Mouse (Mus musculus) large intestine, adult 2 months (tissue): ENCODE measurements around the gene Usp21. TPM values are rescaled to one million over a fixed set of nuclear protein-coding genes. Genes with fewer than 3 reads are reported as not detected.

ENCODE experiments used
- DNase-seq: peaks from one replicate; pipeline ENCODE4 v3.0.0-alpha.2; 2012; ENCODE audit warnings: low read depth, low spot score
- WGBS: fragments of 180-500 bp; shearing (Covaris S2); methylation state at CpG from one replicate; pipeline ENCODE4 v1.1.7; 2018; 5-methylcytosine and 5-hydroxymethylcytosine counted together
- polyA plus RNA-seq: library from polyadenylated mRNA; depleted of rRNA; stranded (reverse); fragments of >200 nt; gene quantifications from 2 replicates; pipeline ENCODE4 v1.2.3, GENCODE M21; 2012

Gene Usp21
- polyA plus RNA-seq, 1 experiment = 30.0 TPM

DNA sequence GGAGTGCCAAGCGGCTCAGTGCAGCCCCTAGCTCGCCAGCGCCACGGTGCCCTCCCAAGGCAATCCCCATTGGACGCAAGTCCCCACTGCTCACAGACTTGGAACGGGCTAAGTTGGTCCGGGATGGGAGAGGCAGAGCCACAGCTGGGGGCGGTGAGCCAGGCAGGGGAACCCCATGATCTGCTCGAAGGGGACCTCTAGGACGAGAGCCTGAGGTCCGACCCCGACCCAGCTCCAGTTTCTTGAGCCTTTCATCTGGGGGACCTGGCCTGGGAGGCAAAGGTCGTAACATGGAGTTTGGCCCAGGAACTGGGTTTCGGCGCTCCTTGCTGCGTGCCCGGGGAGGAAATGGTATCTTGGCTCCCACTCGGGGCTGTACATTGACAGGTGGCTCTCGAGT is 1.3 kb downstream of the Usp21 start:
- DNase-seq = no peak
- 89% methylated on average over 19 of the region's 19 CpGs for WGBS

DNA sequence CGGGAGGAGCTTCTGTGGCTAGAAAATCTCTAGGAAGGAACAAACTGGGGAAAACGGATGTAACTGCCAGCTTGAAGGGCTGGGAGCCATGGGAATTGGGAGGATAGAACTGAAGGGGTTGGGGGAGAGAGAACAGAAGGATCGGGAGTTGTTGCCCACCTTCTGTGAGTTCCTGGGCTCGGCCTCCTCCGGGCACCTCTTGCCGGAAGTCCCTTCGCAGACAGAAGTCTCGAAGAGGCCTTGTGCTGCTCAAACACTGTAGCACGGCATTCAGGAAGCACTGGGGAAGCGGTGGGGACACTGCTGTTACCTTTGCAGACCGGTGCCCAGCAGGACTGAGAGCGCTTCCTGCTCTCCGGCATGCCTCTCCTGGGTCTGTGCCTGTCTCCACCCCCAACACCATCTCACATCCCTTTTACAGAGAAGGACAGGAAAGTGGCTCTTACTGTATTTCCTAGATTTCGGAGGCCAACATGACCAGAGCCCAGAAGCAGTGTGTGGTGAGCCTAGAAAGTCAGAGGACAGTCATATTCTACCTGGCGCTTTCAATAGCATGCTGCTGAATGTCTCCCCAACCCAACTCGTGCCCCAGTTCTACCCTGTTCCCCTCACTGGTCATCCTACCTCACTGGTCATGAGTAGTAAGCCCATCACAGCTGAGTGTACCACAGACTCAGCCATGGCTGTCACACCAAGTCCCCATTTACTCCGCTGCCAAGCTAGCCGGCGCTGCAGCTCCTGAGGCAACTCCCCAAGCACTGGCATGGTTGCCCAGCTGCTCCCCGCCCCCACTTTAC is 2.5 kb downstream of the Usp21 start:
- DNase-seq = no peak
- WGBS = 84% methylated on average over 20 of the region's 20 CpGs

DNA sequence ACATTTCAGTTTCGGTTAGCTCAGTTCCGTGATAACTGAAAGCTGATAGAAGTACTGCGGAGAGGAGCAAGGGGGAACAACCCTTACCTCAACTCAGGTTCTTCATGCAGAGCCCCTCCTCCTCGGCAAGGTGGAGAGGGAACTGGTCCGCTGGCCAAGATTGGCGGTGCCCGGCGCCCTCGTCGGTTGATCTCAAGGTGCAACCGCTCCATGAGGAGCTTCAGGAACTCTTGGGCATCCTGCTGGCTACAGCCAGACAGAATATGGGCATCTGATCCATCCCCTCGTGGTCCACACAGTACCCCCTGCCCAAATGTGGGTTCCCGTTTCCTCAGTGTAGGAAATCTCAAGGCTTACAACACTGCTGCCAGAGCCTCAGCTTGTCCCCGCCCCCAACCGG is 3.3 kb downstream of the Usp21 start:
- no peak for DNase-seq
- 86% methylated on average over 15 of the region's 15 CpGs for WGBS

DNA sequence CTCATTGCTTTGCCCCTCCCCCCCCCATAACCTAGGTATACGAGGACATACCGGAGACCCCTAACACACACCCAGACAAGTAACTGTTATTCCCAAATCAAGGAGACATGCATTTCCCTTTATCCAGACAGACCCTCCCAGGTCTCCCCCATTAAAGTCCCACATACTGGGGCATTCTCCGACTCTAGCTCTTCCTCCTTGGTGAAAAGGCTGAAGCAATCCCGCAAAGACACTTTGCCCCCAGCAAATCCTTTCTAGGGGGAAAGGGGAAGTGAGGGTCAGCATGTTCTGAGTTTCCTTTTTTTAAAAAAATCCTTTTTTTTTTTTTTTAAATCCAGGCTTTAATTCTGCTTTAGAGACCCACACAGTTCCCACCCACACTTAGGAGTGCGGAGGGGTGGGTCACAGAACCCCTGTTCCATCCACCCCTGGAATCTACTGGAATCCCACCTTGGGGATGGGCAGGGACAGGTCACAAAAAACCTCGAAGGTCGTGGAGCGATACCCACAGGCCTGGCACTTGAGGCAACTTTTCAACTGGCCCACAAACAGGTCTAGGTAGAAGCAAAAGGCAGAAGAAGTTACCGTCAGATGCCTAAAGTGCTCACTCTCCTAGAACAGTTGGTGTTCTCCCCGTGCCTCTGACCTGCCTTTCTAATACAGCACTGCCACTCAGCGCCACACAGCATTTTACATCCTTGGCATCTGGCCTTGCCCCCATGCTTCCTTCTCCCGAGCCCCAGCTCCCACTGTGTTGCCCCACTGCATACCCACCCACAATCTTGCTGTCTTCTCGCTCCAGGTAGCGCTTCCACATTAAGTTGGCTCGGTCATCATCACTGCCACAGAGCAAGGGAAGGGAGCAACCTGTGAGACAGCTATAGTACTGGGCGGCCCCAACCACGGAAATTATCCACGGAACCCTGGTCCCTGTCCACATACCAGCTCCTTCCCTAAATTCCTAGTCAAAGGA is 4.3 kb downstream of the Usp21 start:
- 88% methylated on average over 18 of the region's 18 CpGs for whole genome bisulfite sequencing

DNA sequence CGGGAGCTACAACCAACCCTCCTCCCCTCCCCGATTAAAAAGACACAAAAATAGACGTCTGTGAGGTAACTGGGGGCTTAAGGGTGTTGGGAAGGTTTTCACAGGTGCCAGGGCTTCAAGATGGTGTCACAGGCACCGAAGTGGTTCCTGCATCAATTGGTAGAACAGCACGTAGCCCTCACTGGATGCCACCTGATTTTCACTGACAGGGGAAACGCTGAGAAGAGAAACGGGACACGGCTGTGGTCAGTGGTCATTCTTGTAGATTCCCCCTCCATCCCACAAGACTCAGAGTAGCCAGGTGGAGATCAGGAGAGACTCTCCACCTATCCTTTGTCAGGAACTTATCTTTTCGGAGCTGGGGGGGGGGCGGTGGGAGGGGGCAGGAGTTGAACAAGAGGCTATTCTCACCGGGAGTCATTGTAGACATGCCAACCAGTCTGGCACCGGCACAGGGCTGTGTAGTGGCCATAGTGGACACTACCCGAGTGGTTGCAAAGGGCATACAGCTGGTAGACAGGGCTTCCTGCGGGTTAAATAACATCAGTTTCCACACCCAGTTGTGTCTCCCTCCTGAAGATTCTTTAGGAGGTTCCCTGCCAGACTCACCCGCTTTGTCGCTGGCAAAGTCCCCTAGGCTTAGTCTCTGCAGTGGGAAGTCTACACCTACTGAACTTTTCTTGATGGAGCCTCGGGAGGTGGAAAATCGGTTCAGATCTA is 5.5 kb downstream of the Usp21 start:
- 69% methylated on average over 18 of the region's 18 CpGs for WGBS
- DNase-seq = no peak

More for the DNA sequence above, 4.3 kb downstream of the Usp21 start:
- DNase-seq = no peak

DNA sequence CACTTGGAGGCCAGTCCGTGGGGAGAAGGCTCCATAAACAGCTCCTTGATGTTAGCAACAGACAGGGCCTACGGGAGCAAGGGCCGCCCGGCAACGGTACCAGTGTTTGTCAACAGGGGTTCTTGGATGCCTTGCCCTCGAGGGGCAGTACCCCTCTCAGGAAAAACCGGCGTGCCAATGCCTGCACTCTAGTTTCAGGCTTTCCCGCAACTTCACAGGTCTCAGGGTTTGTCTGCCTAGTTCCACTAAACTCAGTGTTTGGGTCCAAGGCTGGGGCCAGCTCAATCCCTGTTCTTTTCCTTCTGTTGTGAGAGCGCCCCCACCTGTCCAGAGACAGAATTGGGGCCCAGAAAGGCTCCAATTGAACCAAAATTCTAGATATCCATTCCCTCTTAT is 6.3 kb downstream of the Usp21 start:
- DNase-seq = peak; percentile 72
- under 1% methylated on average over 10 of the region's 10 CpGs for WGBS

DNA sequence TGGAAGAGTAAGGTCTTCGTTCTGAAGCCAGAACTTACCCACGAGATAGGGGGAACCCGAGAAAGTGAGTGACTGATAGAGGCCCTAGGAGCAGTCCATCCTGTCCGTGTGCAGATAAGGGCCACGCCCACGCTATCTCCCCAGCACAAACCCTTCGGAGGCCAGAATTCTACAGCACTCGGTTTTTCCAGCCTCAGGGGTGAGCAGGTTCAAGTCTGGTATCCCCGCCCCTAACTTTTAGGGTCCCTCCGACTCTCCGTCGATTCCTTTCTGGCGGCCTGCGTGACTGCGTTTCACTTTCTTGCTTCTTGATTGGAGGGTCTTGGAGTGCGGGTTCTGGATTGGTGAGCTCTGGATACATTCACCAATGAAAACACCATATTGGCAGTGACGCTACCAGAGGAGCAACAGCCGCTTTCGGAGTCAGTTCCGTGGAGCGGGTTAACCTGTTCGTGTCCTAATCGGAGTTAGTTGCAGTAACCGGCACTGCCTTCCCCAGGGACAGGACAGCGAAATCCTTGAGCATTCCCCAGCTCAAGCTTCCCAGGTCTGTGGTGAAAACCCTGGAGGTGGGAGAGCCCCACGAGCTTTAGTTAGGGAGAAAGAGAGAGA is 6.8 kb downstream of the Usp21 start, which contains the start of gene Ppox:
Ppox (minus strand) TSS at position 271 of the 612 bp plus-strand sequence.
- under 1% methylated on average over 26 of the region's 26 CpGs for WGBS
- peak; percentile 96 for DNase-seq

DNA sequence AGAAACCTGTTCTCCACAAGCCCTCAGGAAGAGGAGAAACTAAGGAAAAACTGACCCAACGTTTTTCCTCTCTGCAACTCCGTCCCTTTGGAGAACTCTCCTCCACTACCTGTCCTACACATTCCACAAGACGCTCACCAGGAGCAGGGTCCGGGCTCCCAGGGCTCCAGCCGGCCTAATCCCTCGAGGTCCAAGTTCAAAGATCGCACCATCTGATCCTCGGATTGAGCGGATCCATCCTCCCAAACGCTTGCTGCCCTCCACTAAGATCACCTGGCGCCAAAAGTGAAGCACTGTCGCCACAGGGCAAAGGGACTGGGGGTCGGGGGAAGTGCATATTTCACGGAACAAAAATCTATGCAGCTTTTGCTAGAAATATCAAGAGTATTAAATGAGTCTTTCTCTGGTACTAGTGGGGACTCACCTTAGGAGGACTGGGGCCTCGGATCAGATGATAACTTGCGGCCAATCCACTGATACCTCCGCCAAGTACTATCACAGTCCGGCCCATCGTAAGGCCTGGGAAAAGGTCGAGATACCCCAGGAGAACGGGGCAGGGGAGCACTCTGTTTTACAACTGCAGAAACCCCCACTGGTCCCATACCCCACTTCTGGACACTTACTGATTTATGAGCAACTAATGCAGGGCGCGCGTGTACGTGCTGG is 7.4 kb downstream of the Usp21 start:
- 2% methylated on average over 25 of the region's 25 CpGs for WGBS
- no peak for DNase-seq

DNA sequence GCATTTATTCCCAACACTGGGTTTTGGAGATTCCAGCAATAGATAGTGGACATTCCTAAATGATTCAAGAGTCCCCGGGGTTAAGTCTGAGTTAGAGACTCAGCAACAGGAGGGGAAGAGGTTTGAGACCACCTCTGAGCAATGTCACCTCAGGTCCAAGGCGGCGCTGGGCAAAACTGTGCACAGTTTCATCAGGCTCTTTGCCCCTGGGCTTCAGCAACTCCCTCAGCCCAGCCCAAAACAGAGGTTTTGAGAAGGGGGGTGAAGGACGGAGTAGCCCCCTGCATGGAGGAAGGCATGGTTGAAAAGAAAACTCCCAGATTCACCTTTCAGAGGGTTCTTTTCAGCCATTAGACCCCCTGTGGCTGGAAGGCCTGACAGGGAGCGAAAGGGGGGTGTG is 8.1 kb downstream of the Usp21 start:
- 86% methylated on average over 5 of the region's 5 CpGs for WGBS

DNA sequence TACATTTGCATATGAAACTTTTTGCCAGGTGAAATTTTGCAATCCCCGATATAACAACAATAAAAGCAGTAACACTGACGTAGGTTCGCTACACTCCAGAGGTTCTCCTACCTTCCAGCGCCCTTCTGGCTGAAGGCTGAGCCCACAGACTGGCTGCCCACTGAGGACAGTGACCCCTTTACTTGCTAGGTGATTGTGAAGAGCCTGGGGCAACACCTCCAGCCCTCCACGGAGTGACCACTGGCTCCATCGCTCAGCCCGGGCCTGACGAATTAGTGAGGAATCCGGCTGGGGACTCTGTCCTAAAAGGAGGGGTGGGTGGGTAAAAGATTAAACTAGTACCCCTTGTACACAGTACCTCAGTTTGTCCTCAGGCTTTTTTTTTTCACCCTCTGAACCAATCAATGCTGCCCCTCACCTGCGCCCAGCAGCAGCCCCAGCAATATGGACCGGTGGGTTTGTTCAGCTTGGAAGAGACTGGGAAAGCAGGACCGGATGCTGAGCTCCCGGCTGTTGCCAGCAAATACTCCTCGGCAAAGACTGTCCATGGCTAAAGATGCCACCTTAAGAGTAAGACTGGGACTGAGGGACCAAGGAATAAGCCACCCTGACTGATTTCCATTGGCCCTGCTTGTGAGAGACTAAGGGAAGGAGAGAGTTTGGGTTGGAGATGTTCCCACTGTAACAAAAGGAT is 8.6 kb downstream of the Usp21 start:
- WGBS = 86% methylated on average over 14 of the region's 14 CpGs
- DNase-seq = no peak

More for the DNA sequence above, 8.1 kb downstream of the Usp21 start:
- no peak for DNase-seq

DNA sequence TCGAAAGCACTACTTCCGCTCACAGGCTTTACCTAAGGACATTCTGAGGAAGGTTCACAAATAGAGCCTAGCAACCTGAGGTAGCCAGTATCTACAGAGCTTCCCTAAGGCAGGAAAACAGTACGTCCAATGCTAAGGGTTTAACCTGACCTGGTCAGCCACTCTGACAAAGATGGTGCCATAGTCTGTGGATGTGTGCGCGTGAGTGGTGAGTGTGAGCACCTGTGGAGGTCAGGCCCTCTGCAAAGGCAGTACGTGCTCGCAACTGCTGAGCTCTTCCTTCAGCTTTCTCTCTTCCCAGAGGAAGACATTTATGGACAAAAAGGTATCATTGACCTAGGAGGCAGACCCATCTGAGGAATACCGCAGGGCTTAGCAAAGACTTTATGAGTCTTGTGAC is 9.4 kb downstream of the Usp21 start:
- no peak for DNase-seq
- WGBS = 96% methylated on average over 8 of the region's 8 CpGs

DNA sequence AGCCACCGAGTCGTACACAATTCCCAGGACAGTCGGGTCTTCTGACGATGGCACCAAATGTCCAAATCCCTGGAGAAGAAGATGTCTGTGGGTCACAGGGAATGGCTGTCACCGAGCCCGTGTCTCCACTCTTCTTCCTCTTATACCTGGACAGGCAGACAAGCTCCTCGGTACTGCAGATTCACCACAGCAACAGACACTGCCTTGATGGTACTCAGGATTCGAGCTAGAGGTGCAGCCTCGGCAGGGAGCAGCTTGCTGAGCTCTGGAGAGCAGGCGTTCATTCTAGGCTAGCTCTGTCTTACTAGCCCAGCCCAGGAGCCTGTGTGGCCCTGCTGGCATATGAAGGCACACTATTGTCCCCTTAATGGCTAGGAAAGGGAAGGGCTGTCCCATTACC is 10.1 kb downstream of the Usp21 start:
- 86% methylated on average over 10 of the region's 10 CpGs for WGBS
- no peak for DNase-seq

DNA sequence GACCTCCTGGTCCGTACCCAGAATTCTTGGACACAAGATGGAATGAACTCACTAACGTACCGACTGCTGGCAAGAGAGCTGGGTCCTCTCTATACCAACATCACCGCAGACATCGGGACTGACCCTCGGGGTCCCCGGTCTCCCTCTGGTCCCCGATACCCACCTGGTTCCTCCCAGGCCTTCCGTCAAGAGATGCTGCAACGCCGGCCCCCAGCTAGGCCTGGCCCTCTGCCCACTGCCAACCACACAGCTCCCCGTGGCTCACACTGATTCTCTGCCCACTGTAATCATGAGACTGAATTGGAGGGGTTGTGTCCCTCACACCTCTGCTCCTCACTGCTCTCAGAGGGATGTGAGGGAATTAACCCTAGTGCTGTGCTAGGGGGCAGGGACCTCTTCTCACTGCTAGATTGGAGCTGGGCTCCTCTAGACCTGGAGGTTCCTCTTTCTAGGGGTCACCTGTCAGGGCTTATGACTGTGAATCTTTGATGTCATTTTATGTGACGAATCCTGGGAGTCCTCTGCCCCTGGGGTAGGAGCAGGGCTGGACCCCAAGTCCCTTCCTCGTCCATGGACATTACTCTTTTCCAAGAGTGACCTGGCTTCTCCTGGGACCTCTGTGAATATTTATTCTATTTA is 11.6 kb downstream of the Usp21 start:
- 88% methylated on average over 14 of the region's 14 CpGs for WGBS
- DNase-seq = no peak

DNA sequence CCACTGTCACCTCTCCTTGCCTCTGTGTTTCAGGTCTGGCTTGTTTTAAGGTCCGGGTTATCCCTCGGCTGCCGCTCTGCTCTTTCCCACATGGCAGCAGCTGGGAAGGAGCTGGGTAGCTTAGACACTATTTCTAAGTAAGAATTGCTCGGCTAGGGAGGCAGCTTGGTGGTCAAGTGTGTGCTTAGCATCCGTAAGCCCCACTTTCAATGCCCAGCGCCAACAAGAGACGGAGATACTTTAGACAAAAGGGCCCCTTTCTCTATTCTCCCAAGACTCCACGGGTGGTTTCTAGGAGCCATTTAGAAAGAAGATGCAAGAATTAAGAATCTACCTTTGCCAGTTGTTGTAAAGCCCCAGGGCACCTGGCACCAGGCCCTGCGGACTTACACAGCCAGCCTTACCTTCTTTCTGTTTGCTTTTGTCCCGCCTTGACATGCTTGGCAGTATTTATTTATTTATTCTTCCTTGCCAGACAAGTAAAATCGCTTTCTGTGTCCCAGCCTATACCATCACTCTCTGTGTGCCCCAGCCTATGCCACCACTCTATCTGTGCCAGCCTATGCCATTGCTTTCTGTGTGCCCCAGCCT is 12.6 kb downstream of the Usp21 start:
- WGBS = 59% methylated on average over 11 of the region's 11 CpGs
- DNase-seq = no peak

DNA sequence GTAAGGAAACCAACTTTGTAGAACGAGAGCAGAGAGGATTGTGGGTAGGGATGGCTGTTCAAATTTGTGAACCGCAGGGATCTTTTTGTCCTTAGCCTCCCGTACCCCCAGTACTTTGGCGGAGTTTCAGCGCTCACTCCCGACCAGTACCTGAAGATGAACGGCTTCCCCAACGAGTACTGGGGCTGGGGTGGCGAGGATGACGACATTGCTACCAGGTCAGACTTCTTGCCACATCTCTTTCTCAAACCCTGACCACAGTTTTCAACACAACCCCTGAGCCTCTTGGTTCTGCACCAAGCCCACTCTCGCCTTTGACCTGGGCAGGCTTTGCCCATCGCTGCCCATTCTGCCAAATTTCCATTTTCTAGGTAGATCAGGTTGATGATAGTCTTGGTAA is 13.6 kb downstream of the Usp21 start:
- WGBS = 90% methylated on average over 12 of the region's 12 CpGs
- DNase-seq = no peak

DNA sequence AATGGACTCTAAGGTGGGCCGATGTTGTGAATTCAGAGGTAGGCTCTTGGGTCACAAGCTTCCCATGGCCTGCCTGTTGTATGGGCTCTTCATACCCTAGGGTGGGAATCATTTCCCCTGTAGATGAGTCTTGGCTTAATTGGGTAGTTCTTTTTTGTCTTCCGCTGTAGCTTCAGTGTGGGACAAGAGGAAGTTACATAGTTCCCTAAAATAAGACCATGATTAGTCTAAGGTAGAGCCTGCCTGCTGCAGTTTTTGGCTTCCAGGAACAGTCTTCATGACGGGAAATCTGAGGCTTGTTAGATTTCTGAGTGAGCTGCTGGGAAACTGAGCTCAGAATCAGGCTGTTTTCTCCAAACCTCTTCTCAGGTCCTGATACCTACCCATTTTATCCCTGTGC is 15.7 kb downstream of the Usp21 start:
- DNase-seq = no peak
- WGBS = 79% methylated on average over 3 of the region's 3 CpGs

DNA sequence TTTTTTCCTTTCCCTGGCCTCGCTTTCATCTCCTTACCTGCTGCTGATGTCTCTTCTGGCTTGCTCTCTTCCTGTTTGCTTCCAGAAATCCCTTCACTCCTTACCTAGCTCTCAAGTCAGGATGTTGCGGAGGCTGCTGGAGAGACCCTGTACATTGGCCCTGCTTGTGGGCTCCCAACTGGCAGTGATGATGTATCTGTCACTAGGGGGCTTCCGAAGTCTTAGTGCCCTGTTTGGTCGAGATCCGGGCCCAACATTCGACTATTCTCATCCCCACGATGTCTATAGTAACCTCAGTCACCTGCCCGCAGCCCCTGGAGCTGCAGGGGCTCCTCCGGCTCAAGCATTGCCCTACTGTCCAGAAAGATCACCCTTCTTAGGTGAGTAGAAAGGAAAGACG is 16.2 kb downstream of the Usp21 start:
- DNase-seq = no peak
- WGBS = 61% methylated on average over 10 of the region's 10 CpGs

DNA sequence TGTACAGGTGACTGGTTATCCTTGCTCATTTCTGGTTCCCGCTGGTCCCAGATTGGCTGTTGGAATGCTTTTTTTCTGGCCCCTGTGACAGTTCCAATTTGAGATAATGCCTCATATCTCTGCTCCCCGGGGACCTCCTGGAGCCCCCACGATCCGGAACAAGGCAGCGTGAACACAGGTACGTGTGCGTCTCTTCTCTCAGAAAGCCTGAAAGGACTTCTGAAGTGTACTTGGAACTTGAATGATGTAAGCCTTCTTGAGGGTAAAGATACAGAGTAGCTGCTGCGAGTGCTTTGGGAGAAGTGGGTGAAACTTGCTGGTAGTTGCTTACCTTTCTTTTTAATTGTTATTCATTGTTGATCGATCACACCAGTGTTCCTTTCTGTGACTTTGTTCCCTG is 16.6 kb downstream of the Usp21 start:
- WGBS = 24% methylated on average over 9 of the region's 9 CpGs
- no peak for DNase-seq
